Mouse (Mus musculus) heart, postnatal 14 days (tissue): ENCODE results near the gene Nfe2l1. TPM values are rescaled to one million over a fixed set of nuclear protein-coding genes. Genes with fewer than 3 reads are reported as not detected.
"Not testable (repeated sequence)": the region's sequence is repeated elsewhere in the genome, so short reads cannot be mapped to it uniquely, and the experiment has no call there.

Source experiments
- DNase-seq, 2 experiments: peaks; one replicate each; pipeline ENCODE4 v3.0.0; 2021 to 2022
- intact Hi-C: fragments of 180-260 bp; cut with DNase I; formaldehyde crosslinking; loops from one replicate; pipeline ENCODE4 v1.15.1; 2025
- total RNA-seq, 2 experiments: library from RNA; stranded (reverse); gene quantifications; 2 replicates each; pipeline ENCODE4 v1.2.3; 2021

The Nfe2l1 gene
- total RNA-seq, 2 experiments from 2014 or later = 346 to 358 TPM

DNA sequence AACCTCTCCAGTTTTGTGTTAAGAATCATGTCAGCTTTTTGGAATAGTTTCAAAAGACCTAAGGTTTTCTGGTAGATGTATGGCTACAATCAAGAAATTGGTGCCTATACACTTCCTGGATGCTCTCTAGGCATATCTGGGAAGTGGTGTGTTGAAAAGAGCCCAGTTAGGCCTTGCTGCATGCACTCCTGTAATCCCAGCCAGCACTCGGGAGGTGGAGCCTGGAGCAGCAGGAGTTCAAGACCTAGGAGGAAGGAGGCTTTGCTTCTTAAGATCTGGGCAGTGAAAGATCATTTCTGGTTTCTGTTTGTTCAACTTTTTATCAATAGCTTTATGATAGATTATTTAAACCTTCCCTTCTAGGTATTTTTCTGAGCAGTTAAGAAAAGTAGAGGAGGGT is 39.1 kb downstream of the Nfe2l1 start:
- intact Hi-C loops = no loop called here

DNA sequence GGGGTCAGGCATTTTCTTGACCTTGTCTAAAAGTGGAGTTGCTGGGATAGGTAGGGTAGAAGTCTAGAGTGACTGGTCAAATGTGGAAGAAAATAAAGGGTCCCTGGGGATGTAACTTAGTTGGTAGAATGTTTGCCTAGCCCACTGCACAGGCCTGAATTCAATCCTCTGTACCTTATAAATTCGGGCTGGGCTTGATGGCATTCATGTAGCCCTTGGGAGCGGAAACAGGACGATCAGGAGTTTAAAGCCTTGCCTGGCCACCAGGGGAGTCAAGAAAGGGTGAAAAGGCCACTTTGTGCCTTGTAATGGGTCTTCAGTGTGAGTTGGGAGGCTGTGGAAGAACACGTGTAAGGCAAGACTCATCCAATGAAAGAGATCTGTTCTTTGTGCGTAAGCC is 39.8 kb downstream of the Nfe2l1 start:
- intact Hi-C loops = no loop called here
- no peak for DNase-seq

More for the DNA sequence above, 39.1 kb downstream of the Nfe2l1 start:
- DNase-seq = no peak

DNA sequence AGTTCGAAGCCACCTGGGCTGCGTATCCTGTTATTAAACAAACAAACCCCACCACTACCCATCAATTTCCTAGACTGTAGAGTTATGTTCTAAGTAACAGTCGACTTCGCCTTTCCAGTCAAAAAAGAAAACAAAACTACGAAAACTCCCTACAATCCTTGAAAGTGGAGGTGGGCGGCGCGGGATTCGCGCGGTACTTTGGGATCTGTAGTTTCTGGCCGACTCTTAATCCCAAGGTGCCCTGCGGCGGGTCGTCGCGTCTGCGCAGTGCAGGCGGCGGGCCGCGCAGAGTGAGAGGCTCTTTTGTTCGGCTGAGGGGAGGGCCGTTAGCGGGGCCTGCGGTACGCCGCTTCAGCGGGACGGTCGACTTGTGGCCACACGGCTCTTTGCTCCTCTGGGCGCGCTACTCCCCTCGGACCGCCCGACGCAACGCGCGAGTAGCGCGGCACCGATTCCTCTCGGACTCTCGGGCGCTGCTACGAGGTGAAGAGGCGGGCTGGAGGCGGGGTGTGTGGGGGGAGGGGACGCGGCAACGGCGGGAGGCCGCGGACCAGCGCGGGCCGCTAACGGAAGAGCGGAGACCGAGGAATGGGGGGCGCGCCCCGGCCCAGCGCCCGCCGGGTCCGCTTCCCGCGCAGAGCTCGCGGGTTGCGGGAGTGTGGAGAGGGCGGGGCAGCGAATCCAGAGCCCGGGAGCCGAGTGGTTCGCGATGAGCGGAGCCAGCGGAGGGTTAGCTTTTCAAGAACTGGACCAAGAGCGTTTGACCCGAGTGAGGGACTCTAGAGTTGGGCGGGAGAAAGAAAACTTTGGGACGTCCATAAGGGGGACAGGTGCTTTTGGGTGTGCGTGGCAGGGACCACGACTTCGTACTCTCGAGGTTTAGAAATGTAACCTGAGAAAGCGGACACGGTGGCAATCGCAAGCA is 40.6 kb downstream of the Nfe2l1 start, which contains the start of gene Cbx1:
Gene Cbx1, plus strand, starts transcription at position 257 of the 925 bp plus-strand sequence.
- intact Hi-C loops = no loop called here
- DNase-seq = peak; percentile 91 to 92

- intact Hi-C loops = no loop called here
- DNase-seq = no peak
Measured at GRCm38 (mm10) chr11:96786731-96787450, 42.9 kb downstream of the Nfe2l1 start.

DNA sequence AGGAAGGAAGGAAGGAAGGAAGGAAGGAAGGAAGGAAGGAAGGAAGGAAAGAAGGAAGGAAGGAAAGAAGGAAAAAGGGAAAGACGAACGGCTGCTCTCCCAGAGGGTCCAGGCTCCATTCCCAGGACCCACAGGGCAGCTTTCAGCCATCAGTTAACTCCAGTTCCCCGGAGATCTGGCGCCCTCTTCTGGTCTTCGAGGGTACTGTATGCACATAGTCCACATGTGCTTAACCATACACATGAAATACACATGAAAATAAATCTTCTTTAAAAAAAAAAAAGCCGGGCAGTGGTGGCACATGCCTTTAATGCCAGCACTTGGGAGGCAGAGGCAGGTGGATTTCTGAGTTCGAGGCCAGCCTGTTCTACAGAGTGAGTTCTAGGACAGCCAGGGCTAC is 44.9 kb downstream of the Nfe2l1 start:
- intact Hi-C loops = not testable (repeated sequence)
- peak; percentile 64 to 78 for DNase-seq

DNA sequence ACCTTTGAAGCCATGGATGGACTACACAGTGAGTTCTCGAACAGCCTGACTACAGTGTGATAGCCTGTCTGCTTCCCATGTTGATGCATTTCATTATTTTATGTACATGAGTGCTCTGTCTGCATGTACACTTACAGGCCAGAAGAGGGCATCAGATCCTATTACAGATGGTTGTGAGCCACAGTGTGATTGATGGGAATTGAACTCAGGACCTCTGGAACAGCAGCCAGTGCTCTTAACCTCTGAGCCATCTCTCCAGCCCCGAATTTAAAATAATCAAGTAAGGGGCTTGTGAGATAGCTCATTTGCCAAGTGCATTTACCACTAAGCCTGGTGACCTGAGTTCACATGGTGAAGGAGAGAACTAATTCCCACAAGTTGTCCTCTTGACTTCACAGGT is 48.3 kb downstream of the Nfe2l1 start:
- intact Hi-C loops = no loop called here
- no peak for DNase-seq

- DNase-seq = no peak
- intact Hi-C loops = no loop called here
Measured at GRCm38 (mm10) chr11:96780306-96780705, 49.5 kb downstream of the Nfe2l1 start.

DNA sequence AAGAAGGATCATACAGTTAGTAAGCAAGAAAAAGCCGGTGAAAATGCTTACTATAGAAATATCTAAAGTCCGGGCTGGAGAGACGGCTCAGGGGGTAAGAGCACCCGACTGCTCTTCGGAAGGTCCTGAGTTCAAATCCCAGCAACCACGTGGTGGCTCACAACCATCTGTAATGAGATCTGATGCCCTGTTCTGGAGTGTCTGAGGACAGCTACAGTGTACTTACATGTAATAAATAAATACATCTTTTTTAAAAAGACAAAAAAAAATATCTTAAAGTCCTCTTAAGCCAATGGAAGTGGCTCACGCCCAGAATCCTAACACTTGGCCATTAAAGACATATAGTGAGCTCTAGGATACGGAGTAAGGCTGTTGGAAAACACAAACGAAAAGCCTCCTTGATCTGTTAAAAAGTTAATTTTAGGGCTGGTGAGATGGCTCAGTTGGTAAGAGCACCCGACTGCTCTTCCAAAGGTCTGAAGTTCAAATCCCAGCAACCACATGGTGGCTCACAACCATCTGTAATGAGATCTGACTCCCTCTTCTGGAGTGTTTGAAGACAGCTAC is 51.6 kb downstream of the Nfe2l1 start:
- not testable (repeated sequence) for DNase-seq
- intact Hi-C loops = loop anchor here (5.0 kb wide), 2 partner anchors 84 to 134 kb away; no protein-coding TSS in a partner anchor

- peak; percentile 100 for DNase-seq
- intact Hi-C loops = loop anchor here (5.0 kb wide), 2 partner anchors 85 to 135 kb away; no protein-coding TSS in a partner anchor
Measured at GRCm38 (mm10) chr11:96776968-96777962, 52.5 kb downstream of the Nfe2l1 start, which contains the start of gene Snx11. Snx11 (minus strand) TSS chr11:96777559.

DNA sequence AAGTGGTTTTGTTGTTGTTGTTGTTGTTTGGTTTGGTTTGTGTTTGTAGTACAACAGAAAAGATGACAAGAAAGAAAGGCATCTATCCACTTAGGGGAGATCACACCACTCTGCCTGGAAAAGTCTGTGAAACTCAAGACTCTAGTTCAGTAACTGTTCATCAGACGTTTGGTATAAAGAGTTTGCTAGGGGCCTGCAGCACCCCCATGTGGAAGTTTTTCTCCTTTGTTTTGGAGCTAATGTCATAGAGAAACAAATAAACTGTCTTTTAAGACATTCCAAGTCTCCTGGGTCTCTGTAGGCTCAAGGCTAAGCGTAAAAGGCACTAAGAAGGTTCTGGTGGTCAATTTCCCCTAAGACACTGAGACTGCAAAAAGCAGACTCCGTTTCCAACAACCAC is 53.7 kb downstream of the Nfe2l1 start:
- intact Hi-C loops = loop anchor here (5.0 kb wide), 2 partner anchors 86 to 136 kb away; no protein-coding TSS in a partner anchor

DNA sequence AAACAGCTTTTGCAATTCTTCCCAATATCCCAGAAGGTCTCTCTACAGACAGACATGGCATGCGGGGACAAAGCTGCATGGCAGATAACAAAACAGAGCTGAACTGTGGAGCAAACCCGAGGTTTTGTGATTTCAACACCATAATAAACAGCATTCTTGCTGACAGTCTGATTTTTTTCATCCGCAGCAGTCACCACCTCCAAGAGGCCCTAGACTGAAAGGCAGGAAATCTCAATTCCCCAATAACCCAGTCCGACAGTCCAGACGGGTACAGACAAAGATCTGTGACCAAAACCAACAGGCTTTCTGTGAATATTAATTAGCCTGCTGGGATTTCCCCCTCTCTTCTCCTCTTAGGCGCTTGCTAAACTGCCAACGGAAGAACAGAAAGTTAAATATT is 54.1 kb downstream of the Nfe2l1 start:
- no peak for DNase-seq
- intact Hi-C loops = loop anchor here (5.0 kb wide), 2 partner anchors 87 to 137 kb away; no protein-coding TSS in a partner anchor

More for the DNA sequence above, 53.7 kb downstream of the Nfe2l1 start:
- DNase-seq = no peak

DNA sequence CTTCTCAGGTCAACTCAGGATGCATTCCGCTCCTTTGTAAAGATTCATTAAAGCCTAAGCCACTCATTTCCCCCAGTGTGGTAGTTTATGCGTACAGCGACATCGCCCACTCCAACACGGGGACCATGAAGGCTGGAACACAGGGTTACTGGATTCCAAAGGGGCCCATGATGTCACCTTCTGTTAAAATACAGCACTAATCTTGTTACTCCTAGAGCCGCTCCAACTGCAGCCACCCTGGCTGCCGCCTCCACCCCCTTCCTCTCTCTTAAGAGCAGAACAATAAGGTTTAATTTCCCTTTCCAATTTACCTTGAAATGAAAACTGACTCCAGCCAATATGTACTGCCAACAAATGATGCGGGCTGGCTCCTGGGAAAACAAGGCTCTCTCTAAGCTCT is 54.7 kb downstream of the Nfe2l1 start:
- no peak for DNase-seq
- intact Hi-C loops = loop anchor here (5.0 kb wide), 2 partner anchors 87 to 137 kb away; no protein-coding TSS in a partner anchor

DNA sequence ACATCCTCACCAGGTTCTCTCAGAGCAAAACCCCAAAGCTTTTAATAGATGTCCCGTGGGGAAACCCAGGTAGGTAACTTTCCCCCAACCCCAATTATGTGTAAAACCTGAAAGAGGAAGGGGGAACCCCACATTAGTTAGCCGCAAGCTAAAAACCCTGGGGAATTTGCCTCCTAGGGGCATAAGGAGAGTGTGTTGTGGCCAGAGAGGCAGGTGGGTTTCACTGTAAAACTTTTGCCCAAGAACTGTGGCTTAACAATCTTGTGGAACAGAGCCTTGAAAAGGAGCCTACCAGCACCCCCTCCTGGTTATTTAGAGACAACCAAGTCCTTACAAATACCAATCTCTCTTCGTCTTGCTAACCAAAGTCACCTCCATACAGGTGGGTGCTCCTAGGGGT is 55.2 kb downstream of the Nfe2l1 start:
- intact Hi-C loops = no loop called here
- DNase-seq = no peak

DNA sequence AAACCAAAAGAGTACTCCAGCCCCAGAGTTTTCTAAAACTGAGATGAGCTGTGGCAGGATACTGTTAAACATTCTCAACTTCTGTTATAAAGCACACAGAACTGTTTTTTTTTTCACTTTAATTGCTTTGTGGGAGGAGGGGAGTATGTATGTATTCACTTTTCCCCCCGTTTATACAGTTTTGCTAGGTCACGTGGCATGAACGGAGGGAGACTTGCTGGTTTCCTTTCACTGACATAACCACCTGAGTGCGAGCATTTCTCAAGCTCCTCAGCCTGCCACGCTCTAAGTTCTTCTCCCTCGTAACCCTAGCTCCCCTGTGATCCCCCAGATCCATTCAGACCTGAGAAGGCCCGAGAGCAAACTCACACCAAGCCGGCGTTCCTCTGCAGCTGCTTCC is 57.4 kb downstream of the Nfe2l1 start:
- DNase-seq = no peak
- intact Hi-C loops = no loop called here

DNA sequence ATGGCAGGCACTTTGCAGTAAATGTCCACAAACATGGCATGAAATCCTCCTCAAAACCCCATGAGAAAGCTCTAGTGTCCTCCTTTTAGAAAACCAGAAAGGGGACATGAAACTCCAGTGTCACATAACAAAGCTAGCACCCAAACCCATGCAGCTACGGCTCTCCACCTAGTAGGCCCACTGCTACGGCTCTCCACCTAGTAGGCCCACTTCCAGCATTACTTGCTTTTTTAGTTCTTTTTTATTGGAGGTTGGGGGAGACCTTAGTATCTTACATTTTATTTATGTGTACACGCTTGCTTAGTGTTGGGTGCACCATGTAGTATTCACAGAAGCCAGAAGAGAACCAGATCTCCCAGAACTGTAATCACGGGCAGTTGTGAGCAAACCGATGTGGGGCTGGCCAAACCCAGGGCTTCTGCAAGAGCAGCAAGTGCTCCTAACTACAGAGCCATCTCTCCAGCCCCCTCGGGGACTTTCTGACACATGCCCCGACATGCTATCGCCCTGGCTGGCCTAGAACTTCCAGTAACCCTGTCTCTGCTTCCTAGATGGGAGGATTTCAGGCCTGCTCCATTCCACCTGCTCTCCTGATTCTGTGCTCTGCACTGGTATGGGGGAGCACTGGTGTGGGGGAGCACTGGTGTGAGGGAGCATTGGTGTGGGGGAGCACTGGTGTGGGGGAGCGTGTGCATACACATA is 58.3 kb downstream of the Nfe2l1 start:
- no peak for DNase-seq
- intact Hi-C loops = no loop called here

GRCm38 (mm10) chr11:96768240-96768639 is 61.5 kb downstream of the Nfe2l1 start:
- DNase-seq = no peak
- intact Hi-C loops = no loop called here
